Mouse (Mus musculus) C2C12 (cell line): ENCODE data around the gene Mrpl47. TPM values are rescaled to one million over a fixed set of nuclear protein-coding genes. Genes with fewer than 3 reads are reported as not detected.
A peak's percentile ranks its signal among the peaks of the same experiment; 100 is the strongest.

Experiments
- H3K27me3 ChIP-seq: one replicate; pipeline ENCODE4 v1.6.1; 2011; ENCODE audit not compliant: control insufficient read depth, insufficient read depth, insufficient read length
- H3K36me3 ChIP-seq: one replicate; pipeline ENCODE4 v1.6.1; 2011; ENCODE audit not compliant: control insufficient read depth, insufficient read depth
- H3K4me3 ChIP-seq: one replicate; pipeline ENCODE4 v1.5.1; 2011; ENCODE audit warnings: mild to moderate bottlenecking, control low read depth; ENCODE audit not compliant: poor library complexity, insufficient read depth, severe bottlenecking
- H3K79me2 ChIP-seq: one replicate; pipeline ENCODE4 v1.6.1; 2011; ENCODE audit not compliant: control insufficient read depth, insufficient read depth
- H3K79me3 ChIP-seq: one replicate; pipeline ENCODE4 v1.6.1; 2011; ENCODE audit warnings: low read depth, control low read depth
- H3ac ChIP-seq: one replicate; pipeline ENCODE3; 2011; ENCODE audit warnings: low read depth; ENCODE audit not compliant: control insufficient read depth, insufficient read length
- CEBPB ChIP-seq: IDR thresholded peaks from one replicate; pipeline ENCODE4 v1.6.1; 2011; ENCODE audit warnings: low read depth, mild to moderate bottlenecking, control low read depth, moderate library complexity
- CTCF ChIP-seq: IDR thresholded peaks from one replicate; pipeline ENCODE4 v1.5.1; 2011; ENCODE audit not compliant: control insufficient read depth, insufficient read depth, insufficient read length
- FOSL1 ChIP-seq: IDR thresholded peaks from one replicate; pipeline ENCODE4 v1.8.0; 2011; ENCODE audit warnings: mild to moderate bottlenecking, low read length; ENCODE audit not compliant: poor library complexity, insufficient read depth, severe bottlenecking
- MAX ChIP-seq: IDR thresholded peaks from one replicate; pipeline ENCODE4 v1.6.1; 2011; ENCODE audit warnings: mild to moderate bottlenecking, control low read depth
- MYOD1 ChIP-seq: IDR thresholded peaks from one replicate; pipeline ENCODE4 v1.6.1; 2011; ENCODE audit warnings: low read depth; ENCODE audit not compliant: control insufficient read depth, insufficient read length
- MYOG ChIP-seq: IDR thresholded peaks from one replicate; pipeline ENCODE4 v1.6.1; 2011; ENCODE audit not compliant: control insufficient read depth, insufficient read length; ENCODE audit errors: extremely low read depth
- USF1 ChIP-seq: IDR thresholded peaks from one replicate; pipeline ENCODE4 v1.6.1; 2011; ENCODE audit warnings: low read depth, mild to moderate bottlenecking, control low read depth, moderate library complexity
- polyA plus RNA-seq: library from polyadenylated mRNA; unstranded; fragments of >200 nt; fragmentation: generic; extraction: Trizol; gene quantifications from one replicate; pipeline ENCODE4 v1.2.1, GENCODE M21; 2012; ENCODE audit warnings: missing spikeins

The Mrpl47 gene
- polyA plus RNA-seq, 1 experiment, result 15.7 TPM

- no peaks in the 10 kb centered on the region for H3K27me3 ChIP-seq
- H3K4me3 ChIP-seq, result no peak overlapping the region
- H3K36me3 ChIP-seq, result no peaks in the 10 kb centered on the region
- no peaks in the 10 kb centered on the region for H3K79me3 ChIP-seq
- TF ChIP-seq MYOD1, result no peak
- TF ChIP-seq FOSL1, result no peak
- TF ChIP-seq CTCF, result peak; percentile 63
- H3K79me2 ChIP-seq, result no peaks in the 10 kb centered on the region
- H3ac ChIP-seq, result no peak overlapping the region
Measured at GRCm38 (mm10) chr3:32698228-32698863, 39.1 kb downstream of the Mrpl47 start.

GRCm38 (mm10) chr3:32695583-32695980 lies 41.8 kb downstream of the Mrpl47 start:
- TF ChIP-seq CTCF, result no peak
- TF ChIP-seq FOSL1, result no peak
- no peak for TF ChIP-seq CEBPB
- TF ChIP-seq MYOD1, result no peak
- no peak for TF ChIP-seq MYOG
- no peak for TF ChIP-seq USF1
- no peak for TF ChIP-seq MAX
- Histone ChIP-seq H3K4me3 (no peak overlapping the region), H3K27me3 (no peaks in the 10 kb centered on the region), H3K79me3 (no peaks in the 10 kb centered on the region), H3K79me2 (no peaks in the 10 kb centered on the region), H3ac (no peak overlapping the region), H3K36me3 (no peaks in the 10 kb centered on the region)

GRCm38 (mm10) chr3:32694737-32695582 lies 42.4 kb downstream of the Mrpl47 start:
- TF ChIP-seq MYOG (no peak), MAX (no peak), USF1 (no peak), FOSL1 (no peak), MYOD1 (no peak), CTCF (no peak), CEBPB (no peak)
- Histone ChIP-seq H3K79me2 (no peaks in the 10 kb centered on the region), H3K79me3 (no peaks in the 10 kb centered on the region), H3K27me3 (no peaks in the 10 kb centered on the region), H3K4me3 (no peak overlapping the region), H3K36me3 (no peaks in the 10 kb centered on the region), H3ac (no peak overlapping the region)

GRCm38 (mm10) chr3:32694211-32694610 lies 43.2 kb downstream of the Mrpl47 start:
- Histone ChIP-seq H3ac (no peak overlapping the region), H3K36me3 (no peaks in the 10 kb centered on the region), H3K4me3 (no peak overlapping the region), H3K79me2 (no peaks in the 10 kb centered on the region), H3K27me3 (no peaks in the 10 kb centered on the region), H3K79me3 (no peaks in the 10 kb centered on the region)
- no peak for TF ChIP-seq USF1
- no peak for TF ChIP-seq CTCF
- no peak for TF ChIP-seq MYOD1
- no peak for TF ChIP-seq FOSL1
- no peak for TF ChIP-seq CEBPB
- TF ChIP-seq MAX, result no peak
- no peak for TF ChIP-seq MYOG

GRCm38 (mm10) chr3:32691841-32692240 lies 45.6 kb downstream of the Mrpl47 start:
- Histone ChIP-seq H3K79me3 (no peaks in the 10 kb centered on the region), H3ac (no peak overlapping the region), H3K79me2 (no peaks in the 10 kb centered on the region), H3K36me3 (no peaks in the 10 kb centered on the region), H3K27me3 (no peaks in the 10 kb centered on the region), H3K4me3 (no peak overlapping the region)
- no peak for TF ChIP-seq FOSL1
- TF ChIP-seq USF1, result peak; percentile 41
- TF ChIP-seq MAX, result no peak

- no peak overlapping the region for H3ac ChIP-seq
- no peaks in the 10 kb centered on the region for H3K36me3 ChIP-seq
- peaks cover 3% of the 10 kb centered on the region for H3K27me3 ChIP-seq
- TF ChIP-seq MAX (no peak), FOSL1 (no peak), USF1 (no peak)
- H3K79me2 ChIP-seq, result no peaks in the 10 kb centered on the region
- no peaks in the 10 kb centered on the region for H3K79me3 ChIP-seq
- no peak overlapping the region for H3K4me3 ChIP-seq
Measured at GRCm38 (mm10) chr3:32690901-32691300, 46.5 kb downstream of the Mrpl47 start.
